Mouse (Mus musculus) neutrophil, adult 5-6 weeks (primary cell): ENCODE measurements at regions not wholly inside any gene's neighbourhood (a gene's known extent, or its start where the extent isn't known, plus 50 kb on each side); places are given as distances from the start of the nearest gene placed in this dataset.

ENCODE experiments used
- ATAC-seq: fragments of 151-379, 151-347 bp; 2 replicates; pipeline ENCODE4 v1.8.0; 2017; ENCODE audit warnings: mild to moderate bottlenecking, moderate TSS enrichment; ENCODE audit not compliant: insufficient number of reproducible peaks, poor library complexity, low FRiP score, severe bottlenecking; ENCODE audit errors: extremely low read depth

GRCm38 (mm10) chr13:9226339-9226738 is 50.0 kb upstream of the Dip2c start:
- ATAC-seq = 0 out of 2 replicates have a peak, but pooled peaks have one; percentile 13
